In genomic region chr8:116951369-116951768, GRCm38 (mm10) we compare ENCODE assay signal across 13 mouse cellular contexts. TPM values are rescaled to one million over a fixed set of nuclear protein-coding genes. Genes with fewer than 3 reads are reported as not detected.
DNase-seq lines count a peak whose midpoint lies in the region; ATAC-seq and TF ChIP-seq lines count a peak whose summit lies in the region.
"Had no signal": no experiment of that assay in that cellular context is flagged by ENCODE, and none has a peak within 500 bp of the region (broad histone marks: within the 10 kb centered on the region; RNA-seq: fewer than 3 reads in every experiment).

No protein-coding gene starts in this region.

- H3K27me3 ChIP-seq in limb, embryonic 14.5 days (ENCODE audit: control insufficient read depth, insufficient read depth, low read length) = no peaks in the 10 kb centered on the region
- no peaks in the 10 kb centered on the region for H3K27me3 ChIP-seq in limb, embryonic 10.5 days (ENCODE audit: low read depth, poor library complexity, severe bottlenecking)
- no peaks in the 10 kb centered on the region for H3K27me3 ChIP-seq in stomach, embryonic 15.5 days (replicated peaks)
- no peaks in the 10 kb centered on the region for H3K27me3 ChIP-seq in forebrain, embryonic 11.5 days (ENCODE audit: control insufficient read depth, insufficient read depth, low read length)
- H3K27me3 ChIP-seq: embryonic facial prominence, embryonic 15.5 days; hindbrain, embryonic 12.5 days; limb, embryonic 13.5 days; midbrain, embryonic 12.5 days had no signal

- 44% methylated on average over 5 of the region's 5 CpGs for WGBS in limb, embryonic 14.5 days
- WGBS in limb, embryonic 10.5 days = 87% methylated on average over 5 of the region's 5 CpGs
- 50% methylated on average over 5 of the region's 5 CpGs for WGBS in stomach, embryonic 15.5 days
- WGBS in forebrain, embryonic 11.5 days = 80% methylated on average over 5 of the region's 5 CpGs

- no peak overlapping the region for H3K4me3 ChIP-seq in limb, embryonic 14.5 days (replicated peaks; ENCODE audit: low read length)
- no peak overlapping the region for H3K4me3 ChIP-seq in limb, embryonic 10.5 days
- no peak overlapping the region for H3K4me3 ChIP-seq in stomach, embryonic 15.5 days (replicated peaks)
- H3K4me3 ChIP-seq in forebrain, embryonic 11.5 days (ENCODE audit: low read depth, low read length) = no peak overlapping the region
- H3K4me3 ChIP-seq: embryonic facial prominence, embryonic 15.5 days; hindbrain, embryonic 12.5 days; limb, embryonic 13.5 days; midbrain, embryonic 12.5 days had no signal

- H3K27ac ChIP-seq in limb, embryonic 14.5 days (replicated peaks; ENCODE audit: low read depth, low read length) = no peak overlapping the region
- no peak overlapping the region for H3K27ac ChIP-seq in limb, embryonic 10.5 days
- no peak overlapping the region for H3K27ac ChIP-seq in stomach, embryonic 15.5 days
- no peak overlapping the region for H3K27ac ChIP-seq in forebrain, embryonic 11.5 days (ENCODE audit: low read depth, low read length)
- H3K27ac ChIP-seq: embryonic facial prominence, embryonic 15.5 days; hindbrain, embryonic 12.5 days; limb, embryonic 13.5 days; midbrain, embryonic 12.5 days had no signal

- no peak for TF ChIP-seq POLR2A in limb, embryonic 14.5 days (IDR thresholded peaks at IDR 0.05; ENCODE audit: borderline replicate concordance, extremely low read depth, insufficient read depth, insufficient read length)

- DNase-seq in limb, embryonic 14.5 days (ENCODE audit: low spot score) = peak; percentile 71
- no peak for DNase-seq in limb, embryonic 10.5 days (ENCODE audit: low spot score)
- DNase-seq in fibroblast of lung, adult 2 months (ENCODE audit: low read depth) = peak; percentile 10
- peak; percentile 63 for DNase-seq in kidney, postnatal 14 days
- no peak for DNase-seq in forebrain, embryonic 11.5 days (ENCODE audit: low spot score)
- no peak for DNase-seq in gastrocnemius, postnatal 36 days
- DNase-seq: adrenal gland, adult 2 months; cerebellum, adult 11-12 months had no signal

- no peak for ATAC-seq in limb, embryonic 14.5 days (ENCODE audit: low FRiP score, low read depth)
- ATAC-seq in stomach, embryonic 15.5 days (ENCODE audit: insufficient read depth, low FRiP score, low read depth) = peak; percentile 59; the same call in 1 of the 2 replicates
- ATAC-seq in forebrain, embryonic 11.5 days (replicated peaks; ENCODE audit: low FRiP score) = no peak

- peaks cover 6% of the 10 kb centered on the region; the same call in 1 of the 2 replicates for H3K4me1 ChIP-seq in limb, embryonic 14.5 days (ENCODE audit: control insufficient read depth, insufficient read depth, low read length)
- peaks cover 3% of the 10 kb centered on the region for H3K4me1 ChIP-seq in limb, embryonic 10.5 days
- H3K4me1 ChIP-seq in stomach, embryonic 15.5 days = 0 out of 2 replicates have a peak, but pooled peaks cover 7% of the 10 kb centered on the region
- H3K4me1 ChIP-seq in forebrain, embryonic 11.5 days (replicated peaks; ENCODE audit: control insufficient read depth, insufficient read depth, low read length) = no peaks in the 10 kb centered on the region
- H3K4me1 ChIP-seq: hindbrain, embryonic 12.5 days; midbrain, embryonic 12.5 days had no signal

- intact Hi-C loops in gastrocnemius, postnatal 36 days (cut with DNase I) = no loop called here

- peaks cover 31% of the 10 kb centered on the region for H3K36me3 ChIP-seq in limb, embryonic 14.5 days (ENCODE audit: control insufficient read depth, insufficient read depth, low read length)
- peaks cover 37% of the 10 kb centered on the region for H3K36me3 ChIP-seq in limb, embryonic 10.5 days
- H3K36me3 ChIP-seq in stomach, embryonic 15.5 days = peaks cover 8% of the 10 kb centered on the region
- no peaks in the 10 kb centered on the region; the same call in 1 of the 2 replicates for H3K36me3 ChIP-seq in forebrain, embryonic 11.5 days (ENCODE audit: control insufficient read depth, insufficient read depth, low read length)

- H3K9me3 ChIP-seq in limb, embryonic 14.5 days (ENCODE audit: control insufficient read depth, low read length) = no peaks in the 10 kb centered on the region
- H3K9me3 ChIP-seq in limb, embryonic 10.5 days (replicated peaks) = no peaks in the 10 kb centered on the region
- H3K9me3 ChIP-seq in stomach, embryonic 15.5 days = no peaks in the 10 kb centered on the region
- H3K9me3 ChIP-seq in forebrain, embryonic 11.5 days (ENCODE audit: control insufficient read depth, low read length) = no peaks in the 10 kb centered on the region
- H3K9me3 ChIP-seq: embryonic facial prominence, embryonic 15.5 days; hindbrain, embryonic 12.5 days; limb, embryonic 13.5 days; midbrain, embryonic 12.5 days had no signal

- no peak overlapping the region for H3K4me2 ChIP-seq in limb, embryonic 14.5 days (replicated peaks; ENCODE audit: low read depth, low read length, severe bottlenecking)
- H3K4me2 ChIP-seq in stomach, embryonic 15.5 days = no peak overlapping the region
- H3K4me2 ChIP-seq in forebrain, embryonic 11.5 days (ENCODE audit: low read depth, low read length, severe bottlenecking) = no peak overlapping the region
- H3K4me2 ChIP-seq: embryonic facial prominence, embryonic 15.5 days; hindbrain, embryonic 12.5 days; limb, embryonic 13.5 days; midbrain, embryonic 12.5 days had no signal

- H3K9ac ChIP-seq in limb, embryonic 14.5 days (ENCODE audit: low read depth, low read length, severe bottlenecking) = no peak overlapping the region
- H3K9ac ChIP-seq in stomach, embryonic 15.5 days = no peak overlapping the region
- no peak overlapping the region for H3K9ac ChIP-seq in forebrain, embryonic 11.5 days (ENCODE audit: low read length)
- H3K9ac ChIP-seq: embryonic facial prominence, embryonic 15.5 days; hindbrain, embryonic 12.5 days; limb, embryonic 13.5 days; midbrain, embryonic 12.5 days had no signal

RNA-seq across cellular contexts. Expression of gene Atmin, which starts 8.2 kb away (rescaled TPM):
- polyA plus RNA-seq in limb, embryonic 14.5 days (2012; rRNA removed) = 10.6 and 11.7 TPM in 2 replicates
- 11.4 and 11.8 TPM in 2 replicates for polyA plus RNA-seq in limb, embryonic 14.5 days (2014; fragmentation: Nextera tagmentation; extraction: Ambion mirVana)
- polyA plus RNA-seq in limb, embryonic 10.5 days (2016; fragmentation: Nextera tagmentation; extraction: Ambion mirVana) = 12.1 and 12.4 TPM in 2 replicates
- polyA plus RNA-seq in stomach, embryonic 15.5 days (2015; fragmentation: Nextera tagmentation; extraction: Ambion mirVana) = 8.9 and 10.0 TPM in 2 replicates
- 18.6 and 19.8 TPM in 2 replicates for polyA plus RNA-seq in forebrain, embryonic 11.5 days (2014; fragmentation: Nextera tagmentation; extraction: Ambion mirVana)
- total RNA-seq in gastrocnemius, postnatal 36 days (2021) = 10 to 100 TPM; 16.9 to 18.9 TPM

RNA-seq across cellular contexts. Expression of gene 1700030J22Rik, which starts 27.4 kb away (rescaled TPM):
- polyA plus RNA-seq in limb, embryonic 14.5 days (2012; rRNA removed) = 1.1 and 1.4 TPM in 2 replicates
- 0.74 and 0.95 TPM in 2 replicates for polyA plus RNA-seq in limb, embryonic 14.5 days (2014; fragmentation: Nextera tagmentation; extraction: Ambion mirVana)
- 1.5 and 2.3 TPM in 2 replicates for polyA plus RNA-seq in limb, embryonic 10.5 days (2016; fragmentation: Nextera tagmentation; extraction: Ambion mirVana)
- polyA plus RNA-seq in stomach, embryonic 15.5 days (2015; fragmentation: Nextera tagmentation; extraction: Ambion mirVana) = 1.3 and 1.7 TPM in 2 replicates
- polyA plus RNA-seq in forebrain, embryonic 11.5 days (2014; fragmentation: Nextera tagmentation; extraction: Ambion mirVana) = 2.8 and 4.4 TPM in 2 replicates
- total RNA-seq in gastrocnemius, postnatal 36 days (2021) = under 1 TPM; 0.18 to 0.27 TPM

RNA-seq across cellular contexts. Expression of gene Cenpn, which starts 29.8 kb away (rescaled TPM):
- polyA plus RNA-seq in limb, embryonic 14.5 days (2012; rRNA removed) = 36.8 and 39.7 TPM in 2 replicates
- 31.3 and 34.2 TPM in 2 replicates for polyA plus RNA-seq in limb, embryonic 14.5 days (2014; fragmentation: Nextera tagmentation; extraction: Ambion mirVana)
- polyA plus RNA-seq in limb, embryonic 10.5 days (2016; fragmentation: Nextera tagmentation; extraction: Ambion mirVana) = 60.4 and 62.6 TPM in 2 replicates
- 30.7 and 33.0 TPM in 2 replicates for polyA plus RNA-seq in stomach, embryonic 15.5 days (2015; fragmentation: Nextera tagmentation; extraction: Ambion mirVana)
- 58.3 and 59.5 TPM in 2 replicates for polyA plus RNA-seq in forebrain, embryonic 11.5 days (2014; fragmentation: Nextera tagmentation; extraction: Ambion mirVana)
- under 1 TPM; 0.56 to 0.64 TPM for total RNA-seq in gastrocnemius, postnatal 36 days (2021)

RNA-seq across cellular contexts. Expression of gene Cmc2, which starts 30.1 kb away (rescaled TPM):
- polyA plus RNA-seq in limb, embryonic 14.5 days (2012; rRNA removed) = 21.0 and 29.0 TPM in 2 replicates
- 69.3 and 74.7 TPM in 2 replicates for polyA plus RNA-seq in limb, embryonic 14.5 days (2014; fragmentation: Nextera tagmentation; extraction: Ambion mirVana)
- polyA plus RNA-seq in limb, embryonic 10.5 days (2016; fragmentation: Nextera tagmentation; extraction: Ambion mirVana) = 68.6 and 70.3 TPM in 2 replicates
- polyA plus RNA-seq in stomach, embryonic 15.5 days (2015; fragmentation: Nextera tagmentation; extraction: Ambion mirVana) = 74.4 and 75.8 TPM in 2 replicates
- polyA plus RNA-seq in forebrain, embryonic 11.5 days (2014; fragmentation: Nextera tagmentation; extraction: Ambion mirVana) = 71.4 and 83.9 TPM in 2 replicates
- 10 to 100 TPM; 23.1 to 30.7 TPM for total RNA-seq in gastrocnemius, postnatal 36 days (2021)

RNA-seq across cellular contexts. Expression of gene Gcsh, which starts 42.0 kb away (rescaled TPM):
- polyA plus RNA-seq in limb, embryonic 14.5 days (2012; rRNA removed) = 55.5 and 68.2 TPM in 2 replicates
- polyA plus RNA-seq in limb, embryonic 14.5 days (2014; fragmentation: Nextera tagmentation; extraction: Ambion mirVana) = 121 and 122 TPM in 2 replicates
- polyA plus RNA-seq in limb, embryonic 10.5 days (2016; fragmentation: Nextera tagmentation; extraction: Ambion mirVana) = 175 and 200 TPM in 2 replicates
- polyA plus RNA-seq in stomach, embryonic 15.5 days (2015; fragmentation: Nextera tagmentation; extraction: Ambion mirVana) = 138 and 143 TPM in 2 replicates
- 159 and 166 TPM in 2 replicates for polyA plus RNA-seq in forebrain, embryonic 11.5 days (2014; fragmentation: Nextera tagmentation; extraction: Ambion mirVana)
- total RNA-seq in gastrocnemius, postnatal 36 days (2021) = 10 to 100 TPM; 35.7 to 39.4 TPM

Comparison
In these comparisons a context has a peak if more than half of its experiments do, and no peak if none do; other contexts are left out.
1. DNase-seq: peak in limb, embryonic 14.5 days (single experiment), fibroblast of lung, adult 2 months (single experiment) and kidney, postnatal 14 days (single experiment); none in limb, embryonic 10.5 days (single experiment), forebrain, embryonic 11.5 days (single experiment) and gastrocnemius, postnatal 36 days (0 of 2).